Mouse (Mus musculus): ENCODE results near the gene Chd2. TPM values are rescaled to one million over a fixed set of nuclear protein-coding genes. Genes with fewer than 3 reads are reported as not detected.

Chd2 gene
- polyA plus RNA-seq, 1 experiment from 2014 or later, result 70.9 TPM

DNA sequence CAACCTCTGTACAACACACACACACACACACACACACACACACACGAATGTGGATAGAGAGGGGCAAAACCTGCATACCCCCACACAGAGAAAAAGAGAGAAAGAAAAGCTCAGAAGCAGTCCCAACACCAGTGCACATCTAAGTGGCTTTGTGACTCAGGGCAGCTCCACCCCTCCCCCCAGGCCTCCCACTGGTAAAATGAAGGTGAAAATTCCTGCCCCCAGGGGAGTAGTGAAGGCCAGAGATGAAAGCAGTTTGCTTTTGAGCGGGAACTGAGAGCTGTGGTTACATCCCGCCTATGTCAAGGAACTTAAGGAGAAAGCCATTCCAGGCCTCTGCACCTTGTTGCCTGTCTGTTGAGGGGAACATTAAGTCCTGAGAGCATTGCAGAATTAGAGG is 138.1 kb downstream of the Chd2 start:
- H3K4me3 ChIP-seq (ENCODE audit: low read length), result no peak overlapping the region
- H3K27me3 ChIP-seq (ENCODE audit: control insufficient read depth, insufficient read depth, low read length), result no peaks in the 10 kb centered on the region
- no peak for ATAC-seq (ENCODE audit: low FRiP score, low TSS enrichment)
- H3K4me2 ChIP-seq (replicated peaks; ENCODE audit: low read depth, low read length), result no peak overlapping the region
- H3K9ac ChIP-seq (ENCODE audit: low read depth, low read length), result no peak overlapping the region
- peaks cover 7% of the 10 kb centered on the region; the same call in 1 of the 2 replicates for H3K36me3 ChIP-seq (ENCODE audit: control insufficient read depth, insufficient read depth, low read length)
- H3K27ac ChIP-seq (ENCODE audit: low read depth, low read length), result no peak overlapping the region
- H3K9me3 ChIP-seq (ENCODE audit: control insufficient read depth, low read length), result no peaks in the 10 kb centered on the region
- 35% methylated on average over 3 of the region's 3 CpGs for WGBS
- peaks cover 40% of the 10 kb centered on the region for H3K4me1 ChIP-seq (ENCODE audit: control insufficient read depth, insufficient read depth, low read length)

DNA sequence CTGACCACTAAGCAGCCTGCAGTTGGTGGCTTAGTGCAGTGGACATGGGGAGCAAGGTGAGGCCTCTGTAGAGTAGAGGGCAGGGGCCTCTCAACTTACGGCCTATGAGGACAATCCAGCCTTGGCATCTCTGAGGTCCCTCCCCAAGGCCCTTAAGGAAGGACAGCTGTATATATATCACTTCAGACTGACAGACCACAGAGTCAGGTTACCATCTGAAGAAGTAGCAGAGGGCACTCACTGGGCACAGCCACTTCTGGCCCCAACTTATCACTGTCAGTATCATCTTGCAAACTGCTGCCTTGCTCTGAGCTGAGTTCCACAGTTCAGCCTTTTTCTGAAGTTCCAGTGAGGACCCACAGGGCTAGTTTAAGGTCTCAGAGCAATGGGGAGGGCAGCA is 139.0 kb downstream of the Chd2 start:
- ATAC-seq (ENCODE audit: low FRiP score, low TSS enrichment), result peak; percentile 58
- Histone ChIP-seq H3K9ac (ENCODE audit: low read depth, low read length) (no peak overlapping the region), H3K27ac (ENCODE audit: low read depth, low read length) (no peak overlapping the region), H3K36me3 (ENCODE audit: control insufficient read depth, insufficient read depth, low read length) (peaks cover 7% of the 10 kb centered on the region; the same call in 1 of the 2 replicates), H3K9me3 (ENCODE audit: control insufficient read depth, low read length) (no peaks in the 10 kb centered on the region), H3K4me1 (ENCODE audit: control insufficient read depth, insufficient read depth, low read length) (peaks cover 48% of the 10 kb centered on the region), H3K4me3 (ENCODE audit: low read length) (no peak overlapping the region), H3K4me2 (replicated peaks; ENCODE audit: low read depth, low read length) (no peak overlapping the region), H3K27me3 (ENCODE audit: control insufficient read depth, insufficient read depth, low read length) (no peaks in the 10 kb centered on the region)
- 59% methylated on average over 1 of the region's 1 CpGs for WGBS

GRCm38 (mm10) chr7:73402106-73402505 is 139.5 kb downstream of the Chd2 start:
- no peak for ATAC-seq (ENCODE audit: low FRiP score, low TSS enrichment)
- H3K4me2 ChIP-seq (replicated peaks; ENCODE audit: low read depth, low read length), result no peak overlapping the region
- WGBS, result 46% methylated on average over 2 of the region's 2 CpGs
- no peak overlapping the region for H3K4me3 ChIP-seq (ENCODE audit: low read length)
- no peak overlapping the region for H3K27ac ChIP-seq (ENCODE audit: low read depth, low read length)
- H3K9me3 ChIP-seq (ENCODE audit: control insufficient read depth, low read length), result no peaks in the 10 kb centered on the region
- H3K27me3 ChIP-seq (ENCODE audit: control insufficient read depth, insufficient read depth, low read length), result no peaks in the 10 kb centered on the region
- peaks cover 54% of the 10 kb centered on the region for H3K4me1 ChIP-seq (ENCODE audit: control insufficient read depth, insufficient read depth, low read length)
- no peak overlapping the region for H3K9ac ChIP-seq (ENCODE audit: low read depth, low read length)
- H3K36me3 ChIP-seq (ENCODE audit: control insufficient read depth, insufficient read depth, low read length), result peaks cover 7% of the 10 kb centered on the region; the same call in 1 of the 2 replicates

DNA sequence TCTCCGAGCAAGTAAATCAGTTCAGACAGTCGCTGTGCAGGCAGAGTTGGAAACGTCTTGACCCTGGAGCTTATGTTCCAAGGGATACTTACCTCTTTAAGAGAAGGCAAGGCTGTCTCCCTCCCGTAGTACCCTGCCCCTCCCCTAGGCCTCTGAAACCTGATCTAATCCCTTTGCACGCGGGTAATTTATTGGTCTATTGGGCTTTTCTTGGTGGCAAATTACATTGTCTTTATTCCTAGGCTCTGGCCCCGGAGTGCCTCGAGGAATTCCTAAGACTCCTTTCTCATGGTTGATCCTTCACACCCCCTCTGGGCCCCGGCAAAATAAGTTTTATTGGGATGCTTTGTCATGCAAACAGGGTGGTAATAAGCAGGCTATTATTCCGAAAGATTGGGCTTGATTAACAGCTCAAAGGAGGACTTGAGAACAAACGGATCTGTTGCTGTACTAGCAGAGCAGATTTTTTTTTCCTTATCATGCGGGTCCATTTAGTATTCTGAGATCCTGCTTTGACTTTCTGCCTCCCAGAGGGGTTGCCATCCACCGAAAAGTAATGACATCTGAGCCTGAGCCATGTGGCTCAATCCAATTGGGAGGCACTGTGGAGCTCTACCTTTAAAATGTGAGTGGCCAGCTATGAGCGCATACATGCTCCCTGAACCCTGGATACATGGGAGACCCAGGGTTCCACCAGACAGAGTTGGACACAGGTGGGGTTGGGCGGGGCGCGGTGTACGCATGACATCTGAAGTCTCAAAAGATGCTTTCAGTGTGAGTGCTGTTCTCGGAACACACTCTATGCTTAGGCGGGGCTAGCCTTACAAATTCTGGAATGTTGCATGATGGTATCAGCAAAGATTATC is 141.3 kb downstream of the Chd2 start:
- WGBS, result 10% methylated on average over 20 of the region's 20 CpGs
- H3K27ac ChIP-seq (ENCODE audit: low read depth, low read length), result no peak overlapping the region
- H3K27me3 ChIP-seq (ENCODE audit: control insufficient read depth, insufficient read depth, low read length), result no peaks in the 10 kb centered on the region
- H3K36me3 ChIP-seq (ENCODE audit: control insufficient read depth, insufficient read depth, low read length), result no peaks in the 10 kb centered on the region
- peak; percentile 67 for ATAC-seq (ENCODE audit: low FRiP score, low TSS enrichment)
- peak overlapping the region; percentile 44; the same call in 1 of the 2 replicates for H3K9ac ChIP-seq (ENCODE audit: low read depth, low read length)
- H3K9me3 ChIP-seq (ENCODE audit: control insufficient read depth, low read length), result no peaks in the 10 kb centered on the region
- peaks cover 54% of the 10 kb centered on the region for H3K4me1 ChIP-seq (ENCODE audit: control insufficient read depth, insufficient read depth, low read length)
- peak overlapping the region; percentile 67 for H3K4me2 ChIP-seq (replicated peaks; ENCODE audit: low read depth, low read length)
- peak overlapping the region; percentile 35 for H3K4me3 ChIP-seq (ENCODE audit: low read length)

GRCm38 (mm10) chr7:73399501-73400044 is 142.1 kb downstream of the Chd2 start:
- H3K9ac ChIP-seq (ENCODE audit: low read depth, low read length), result peak overlapping the region; percentile 44; the same call in 1 of the 2 replicates
- peak; percentile 55 for ATAC-seq (ENCODE audit: low FRiP score, low TSS enrichment)
- 2% methylated on average over 19 of the region's 19 CpGs for WGBS
- H3K27me3 ChIP-seq (ENCODE audit: control insufficient read depth, insufficient read depth, low read length), result no peaks in the 10 kb centered on the region
- peak overlapping the region; percentile 35 for H3K4me3 ChIP-seq (ENCODE audit: low read length)
- no peaks in the 10 kb centered on the region for H3K36me3 ChIP-seq (ENCODE audit: control insufficient read depth, insufficient read depth, low read length)
- no peaks in the 10 kb centered on the region for H3K9me3 ChIP-seq (ENCODE audit: control insufficient read depth, low read length)
- H3K27ac ChIP-seq (ENCODE audit: low read depth, low read length), result no peak overlapping the region
- H3K4me1 ChIP-seq (ENCODE audit: control insufficient read depth, insufficient read depth, low read length), result peaks cover 54% of the 10 kb centered on the region
- peak overlapping the region; percentile 67 for H3K4me2 ChIP-seq (replicated peaks; ENCODE audit: low read depth, low read length)

GRCm38 (mm10) chr7:73398806-73399442 is 142.7 kb downstream of the Chd2 start:
- peak overlapping the region; percentile 44; the same call in 1 of the 2 replicates for H3K9ac ChIP-seq (ENCODE audit: low read depth, low read length)
- WGBS, result 7% methylated on average over 19 of the region's 19 CpGs
- no peaks in the 10 kb centered on the region for H3K36me3 ChIP-seq (ENCODE audit: control insufficient read depth, insufficient read depth, low read length)
- H3K4me3 ChIP-seq (ENCODE audit: low read length), result peak overlapping the region; percentile 35
- H3K4me2 ChIP-seq (replicated peaks; ENCODE audit: low read depth, low read length), result peak overlapping the region; percentile 67
- peaks cover 56% of the 10 kb centered on the region for H3K4me1 ChIP-seq (ENCODE audit: control insufficient read depth, insufficient read depth, low read length)
- no peak for ATAC-seq (ENCODE audit: low FRiP score, low TSS enrichment)
- H3K27ac ChIP-seq (ENCODE audit: low read depth, low read length), result no peak overlapping the region
- no peaks in the 10 kb centered on the region for H3K9me3 ChIP-seq (ENCODE audit: control insufficient read depth, low read length)
- H3K27me3 ChIP-seq (ENCODE audit: control insufficient read depth, insufficient read depth, low read length), result no peaks in the 10 kb centered on the region

GRCm38 (mm10) chr7:73398319-73398718 is 143.3 kb downstream of the Chd2 start:
- no peak overlapping the region for H3K9ac ChIP-seq (ENCODE audit: low read depth, low read length)
- no peak; the same call in 1 of the 2 replicates for ATAC-seq (ENCODE audit: low FRiP score, low TSS enrichment)
- H3K4me3 ChIP-seq (ENCODE audit: low read length), result no peak overlapping the region; the same call in 1 of the 2 replicates
- no peaks in the 10 kb centered on the region for H3K27me3 ChIP-seq (ENCODE audit: control insufficient read depth, insufficient read depth, low read length)
- peaks cover 56% of the 10 kb centered on the region for H3K4me1 ChIP-seq (ENCODE audit: control insufficient read depth, insufficient read depth, low read length)
- no peaks in the 10 kb centered on the region for H3K36me3 ChIP-seq (ENCODE audit: control insufficient read depth, insufficient read depth, low read length)
- H3K4me2 ChIP-seq (replicated peaks; ENCODE audit: low read depth, low read length), result peak overlapping the region; percentile 67
- no peak overlapping the region for H3K27ac ChIP-seq (ENCODE audit: low read depth, low read length)
- 10% methylated on average over 11 of the region's 11 CpGs for WGBS
- H3K9me3 ChIP-seq (ENCODE audit: control insufficient read depth, low read length), result no peaks in the 10 kb centered on the region

GRCm38 (mm10) chr7:73394013-73394409 is 147.6 kb downstream of the Chd2 start:
- no peaks in the 10 kb centered on the region; the same call in 1 of the 2 replicates for H3K27me3 ChIP-seq (ENCODE audit: control insufficient read depth, insufficient read depth, low read length)
- peak overlapping the region; percentile 91 for H3K4me3 ChIP-seq (ENCODE audit: low read length)
- no peak for ATAC-seq (ENCODE audit: low FRiP score, low TSS enrichment)
- H3K27ac ChIP-seq (ENCODE audit: low read depth, low read length), result no peak overlapping the region; the same call in 1 of the 2 replicates
- peak overlapping the region; percentile 45; the same call in 1 of the 2 replicates for H3K9ac ChIP-seq (ENCODE audit: low read depth, low read length)
- H3K9me3 ChIP-seq (ENCODE audit: control insufficient read depth, low read length), result no peaks in the 10 kb centered on the region
- WGBS, result 46% methylated on average over 4 of the region's 4 CpGs
- peak overlapping the region; percentile 84 for H3K4me2 ChIP-seq (replicated peaks; ENCODE audit: low read depth, low read length)
- H3K36me3 ChIP-seq (ENCODE audit: control insufficient read depth, insufficient read depth, low read length), result no peaks in the 10 kb centered on the region
- peaks cover 33% of the 10 kb centered on the region for H3K4me1 ChIP-seq (ENCODE audit: control insufficient read depth, insufficient read depth, low read length)
